Mouse (Mus musculus) ES-E14 (cell line): ENCODE results near the gene Pde6b. TPM values are rescaled to one million over a fixed set of nuclear protein-coding genes. Genes with fewer than 3 reads are reported as not detected.

Source experiments
- DNase-seq: peaks from one replicate; pipeline ENCODE4 v3.0.0-alpha.2; 2013; ENCODE audit warnings: low read depth, low spot score
- H3K27ac ChIP-seq: 2 replicates; pipeline ENCODE4 v1.5.1; 2012; ENCODE audit warnings: low read depth, mild to moderate bottlenecking, low read length, moderate library complexity, mixed read lengths; ENCODE audit not compliant: poor library complexity, insufficient read depth, severe bottlenecking
- H3K36me3 ChIP-seq: 2 replicates; pipeline ENCODE4 v1.6.1; 2012; ENCODE audit warnings: mild to moderate bottlenecking, low read length, moderate library complexity, mixed read lengths; ENCODE audit not compliant: control insufficient read depth, poor library complexity, insufficient read depth, severe bottlenecking
- H3K4me1 ChIP-seq, 2 experiments: fragments of 150-350 bp in 1 of 2; sonication (generic) in 1 of 2; 2 replicates each; pipeline ENCODE4 v1.6.1; 2012; ENCODE audit warnings: low read length in 2 of 2, mild to moderate bottlenecking in 1 of 2, mixed read lengths in 1 of 2; ENCODE audit not compliant: control insufficient read depth in 2 of 2, insufficient read depth in 2 of 2, poor library complexity in 1 of 2
- H3K4me3 ChIP-seq, 2 experiments: fragments of 150-350 bp in 1 of 2; sonication (generic) in 1 of 2; 2 replicates each; pipeline ENCODE4 v1.5.1; 2012; ENCODE audit warnings: low read length in 2 of 2, low read depth in 1 of 2, mild to moderate bottlenecking in 1 of 2, mixed read lengths in 1 of 2; ENCODE audit not compliant: insufficient read depth in 1 of 2, poor library complexity in 1 of 2, severe bottlenecking in 1 of 2
- H3K9ac ChIP-seq: 2 replicates; pipeline ENCODE4 v1.6.1; 2012; ENCODE audit warnings: low read depth, mild to moderate bottlenecking, low read length, mixed read lengths; ENCODE audit not compliant: poor library complexity, insufficient read depth, severe bottlenecking
- H3K9me3 ChIP-seq: fragments of 150-350 bp; sonication (generic); 2 replicates; pipeline ENCODE4 v1.6.1; 2012; ENCODE audit warnings: low read depth, mild to moderate bottlenecking, low read length; ENCODE audit not compliant: control insufficient read depth, insufficient read depth
- CHD2 ChIP-seq: IDR thresholded peaks from 2 replicates; pipeline ENCODE4 v1.6.1; 2014; ENCODE audit warnings: mild to moderate bottlenecking, low read depth, low read length, inconsistent platforms
- HCFC1 ChIP-seq: IDR thresholded peaks from 2 replicates; pipeline ENCODE4 v1.6.1; 2012; ENCODE audit warnings: low read length, inconsistent platforms, borderline replicate concordance; ENCODE audit not compliant: insufficient read depth
- MAFK ChIP-seq: IDR thresholded peaks from 2 replicates; pipeline ENCODE4 v1.6.1; 2014; ENCODE audit warnings: mild to moderate bottlenecking, low read depth, low read length, inconsistent platforms; ENCODE audit not compliant: insufficient read depth
- ZC3H11A ChIP-seq: IDR thresholded peaks from 2 replicates; pipeline ENCODE4 v1.6.1; 2012; ENCODE audit warnings: low read depth, mild to moderate bottlenecking, inconsistent platforms, low read length, borderline replicate concordance
- ZNF384 ChIP-seq: IDR thresholded peaks from 2 replicates; pipeline ENCODE4 v1.6.1; 2012; ENCODE audit warnings: low read depth, low read length, inconsistent platforms
- in situ Hi-C, 2 experiments: fragments of 600-800 bp; cut with MboI; formaldehyde crosslinking; loops; one replicate each; pipeline ENCODE4 v1.15.1; 2025; ENCODE audit warnings: low sequenced_read_pairs in 2 of 2, inconsistent platforms in 1 of 2; ENCODE audit not compliant: unreplicated experiment in 2 of 2
- total RNA-seq: library from RNA; depleted of rRNA; stranded (reverse); fragments of 300-350 nt; gene quantifications from 2 replicates; pipeline ENCODE4 v1.2.3, GENCODE M21; 2012

Pde6b gene
- total RNA-seq, 1 experiment, result 0.04 TPM

DNA sequence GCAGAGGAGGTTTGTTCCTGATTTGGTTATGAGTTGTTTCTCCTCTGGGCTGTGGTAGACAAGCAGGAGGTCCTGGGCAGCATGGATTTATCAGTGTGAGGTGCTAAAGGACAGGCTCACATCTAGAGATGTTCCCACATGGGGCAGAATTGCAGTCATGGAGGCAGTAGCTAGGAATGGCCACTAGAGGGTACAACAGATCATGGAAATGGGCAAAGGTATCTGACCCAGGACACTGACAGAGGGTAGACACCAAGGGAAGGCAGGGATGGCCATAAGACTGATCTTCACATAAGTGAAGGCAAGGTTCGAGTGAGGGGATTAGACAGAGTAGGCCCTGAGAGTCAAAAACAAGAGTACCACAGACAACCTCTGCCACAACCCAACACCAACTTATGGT lies 39.0 kb downstream of the Pde6b start:
- TF ChIP-seq MAFK (no peak), ZC3H11A (peak; percentile 91), HCFC1 (no peak), CHD2 (no peak), ZNF384 (no peak)
- H3K9ac ChIP-seq, result no peak overlapping the region
- H3K4me3 ChIP-seq, result no peak overlapping the region
- in situ Hi-C loops, result no loop called here
- H3K36me3 ChIP-seq, result peaks cover 10% of the 10 kb centered on the region
- H3K4me1 ChIP-seq, result no peaks in the 10 kb centered on the region
- peak; percentile 37 for DNase-seq
- no peaks in the 10 kb centered on the region for H3K9me3 ChIP-seq
- H3K27ac ChIP-seq, result no peak overlapping the region

DNA sequence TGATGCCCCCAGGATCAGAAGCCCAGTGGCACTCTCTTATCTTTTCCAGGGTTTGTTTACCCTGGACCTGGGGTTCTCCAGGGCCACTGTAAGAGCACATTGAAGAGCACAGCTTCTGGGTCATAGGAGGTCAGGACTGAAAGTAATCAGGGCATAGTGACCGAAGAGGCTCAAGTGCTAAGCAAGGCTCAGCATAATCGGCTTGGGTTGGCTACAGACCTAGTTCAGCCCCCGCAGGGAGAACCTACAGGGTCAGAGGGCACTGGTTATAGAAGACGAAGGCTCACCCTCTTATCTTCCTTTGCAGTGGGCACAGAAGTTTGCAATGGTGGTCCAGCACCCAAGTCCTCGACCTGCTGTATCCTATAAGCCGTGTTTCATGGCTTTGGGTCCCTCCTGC lies 43.0 kb downstream of the Pde6b start:
- no peak overlapping the region for H3K4me3 ChIP-seq

DNA sequence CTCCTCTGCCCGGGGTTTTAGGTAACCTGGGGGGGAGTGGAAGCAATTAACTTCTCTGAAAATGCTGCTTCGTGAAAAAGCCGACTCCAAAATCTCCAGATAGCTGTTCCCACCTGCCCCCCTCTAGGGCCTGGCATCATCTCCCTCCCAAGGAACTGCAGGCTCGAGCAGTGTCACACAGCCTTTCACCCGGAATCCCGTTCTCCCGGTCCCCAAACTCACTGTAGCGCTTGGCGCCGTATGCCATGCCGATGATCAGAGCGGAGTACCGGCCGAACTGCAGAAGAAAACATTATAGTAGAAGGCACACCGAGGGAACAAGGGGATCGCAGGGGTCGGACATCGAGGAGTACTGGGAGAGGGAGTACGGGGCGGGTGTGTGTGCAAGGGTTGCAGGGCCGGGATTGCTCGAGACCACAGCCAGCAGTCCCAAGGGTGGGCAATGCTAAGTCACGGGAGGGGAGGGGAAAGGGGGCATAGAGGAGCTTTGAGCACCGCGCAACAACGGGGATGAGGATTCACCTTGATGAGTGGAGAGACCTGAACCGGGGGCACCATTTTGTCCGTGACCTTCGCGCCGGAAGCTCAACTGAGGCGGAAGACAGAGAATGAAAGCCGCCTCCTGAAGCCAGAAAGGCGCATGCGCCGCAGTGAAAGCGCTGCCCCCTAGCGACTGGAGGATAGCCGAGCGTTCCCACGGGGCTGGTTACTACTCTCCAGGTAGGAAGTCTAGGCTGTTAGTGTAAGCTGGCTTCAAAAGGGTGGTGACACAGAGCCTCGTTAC lies 45.8 kb downstream of the Pde6b start, which contains the start of gene Atp5k:
TSS of gene Atp5k (minus strand) at position 645 of the 784 bp plus-strand sequence.
- Histone ChIP-seq H3K9me3 (no peaks in the 10 kb centered on the region), H3K36me3 (peaks cover 15% of the 10 kb centered on the region), H3K27ac (peak within 1 kb of the TSS; percentile 49; the same call in 1 of the 2 replicates), H3K9ac (peak within 1 kb of the TSS; percentile 99), H3K4me3 (peak within 1 kb of the TSS; percentile 97 to 99), H3K4me1 (peaks cover 0 to 4% of the 10 kb centered on the region in 2 experiments; a peak in 1 of 4 replicates)
- in situ Hi-C loops, result no loop called here
- TF ChIP-seq ZNF384 (no peak), ZC3H11A (no peak), MAFK (no peak), CHD2 (peak; percentile 33; the same call in 1 of the 2 replicates), HCFC1 (peak; percentile 62; the same call in 1 of the 2 replicates)
- peak; percentile 93 for DNase-seq

More for the DNA sequence above, 43.0 kb downstream of the Pde6b start:
- no peak for DNase-seq
- peaks cover 0 to 4% of the 10 kb centered on the region in 2 experiments; a peak in 1 of 4 replicates for H3K4me1 ChIP-seq
- no peak overlapping the region for H3K9ac ChIP-seq
- no peaks in the 10 kb centered on the region for H3K9me3 ChIP-seq
- in situ Hi-C loops, result no loop called here
- peaks cover 15% of the 10 kb centered on the region for H3K36me3 ChIP-seq
- no peak overlapping the region for H3K27ac ChIP-seq
- TF ChIP-seq ZNF384, result no peak
- TF ChIP-seq MAFK, result no peak
- no peak for TF ChIP-seq ZC3H11A
- TF ChIP-seq HCFC1, result no peak
- TF ChIP-seq CHD2, result no peak

DNA sequence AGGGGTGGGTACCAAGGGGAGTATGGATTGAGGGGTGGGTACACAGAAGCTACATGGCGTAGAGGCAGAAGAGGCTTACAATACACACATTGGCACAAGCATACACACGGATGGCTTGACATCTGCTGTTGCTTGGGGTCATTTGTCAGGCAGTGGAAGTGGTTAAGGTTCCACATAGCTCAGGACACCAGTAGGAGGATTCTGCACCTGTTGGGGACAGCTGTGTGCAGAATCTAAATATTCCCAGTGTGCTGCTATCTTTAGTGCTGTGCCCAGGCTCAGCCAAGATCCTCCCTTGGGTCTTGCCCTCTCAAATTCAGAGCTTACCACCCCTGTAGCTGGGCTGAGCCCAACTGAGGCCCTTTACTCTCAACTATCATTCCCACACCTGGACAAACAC lies 47.9 kb downstream of the Pde6b start:
- no peak for DNase-seq
- H3K9ac ChIP-seq, result no peak overlapping the region
- TF ChIP-seq MAFK (no peak), ZNF384 (no peak), CHD2 (no peak), HCFC1 (no peak), ZC3H11A (no peak)
- in situ Hi-C loops, result no loop called here
- no peak overlapping the region for H3K4me3 ChIP-seq
- peaks cover 0 to 4% of the 10 kb centered on the region in 2 experiments; a peak in 1 of 4 replicates for H3K4me1 ChIP-seq
- H3K9me3 ChIP-seq, result no peaks in the 10 kb centered on the region
- H3K27ac ChIP-seq, result no peak overlapping the region
- H3K36me3 ChIP-seq, result peaks cover 10% of the 10 kb centered on the region
